Mouse (Mus musculus) ovary, adult 18-20 months (tissue): ENCODE data around the gene Myog.

Experiments
- DNase-seq: peaks from one replicate; pipeline ENCODE4 v3.0.0; 2022; ENCODE audit warnings: low spot score, mixed read lengths

Gene Myog

GRCm38 (mm10) chr1:134326841-134327346 lies 37.1 kb downstream of the Myog start:
- DNase-seq: no peak

GRCm38 (mm10) chr1:134331879-134332635 lies 42.3 kb downstream of the Myog start:
- peak; percentile 25 for DNase-seq

- DNase-seq: peak; percentile 33
Observed at GRCm38 (mm10) chr1:134332770-134333271, 43.0 kb downstream of the Myog start, which contains the start of gene Ppfia4. Gene Ppfia4, minus strand, starts transcription at chr1:134332928.

GRCm38 (mm10) chr1:134333371-134334110 lies 43.8 kb downstream of the Myog start:
- no peak for DNase-seq

- no peak for DNase-seq
Observed at GRCm38 (mm10) chr1:134334111-134334827, 44.5 kb downstream of the Myog start.

GRCm38 (mm10) chr1:134335211-134335923 lies 45.6 kb downstream of the Myog start:
- no peak for DNase-seq

GRCm38 (mm10) chr1:134335924-134336810 lies 46.4 kb downstream of the Myog start:
- DNase-seq: no peak

GRCm38 (mm10) chr1:134336958-134337710 lies 47.3 kb downstream of the Myog start:
- DNase-seq: no peak

GRCm38 (mm10) chr1:134339162-134339561 lies 49.4 kb downstream of the Myog start:
- DNase-seq: no peak

- DNase-seq: no peak
Observed at GRCm38 (mm10) chr1:134339757-134340619, 50.2 kb downstream of the Myog start.

- DNase-seq: no peak
Observed at GRCm38 (mm10) chr1:134341641-134342277, 52.0 kb downstream of the Myog start.
